Mouse (Mus musculus): Measurements from ENCODE around the gene Polr2l. TPM values are rescaled to one million over a fixed set of nuclear protein-coding genes. Genes with fewer than 3 reads are reported as not detected.
A peak's percentile ranks its signal among the peaks of the same experiment; 100 is the strongest.

Gene Polr2l
- polyA plus RNA-seq, 2 experiments = 32.1 to 61.0 TPM

- Histone ChIP-seq H3K27ac (replicated peaks; ENCODE audit: low read depth, low read length) (peak overlapping the region; percentile 92), H3K4me1 (ENCODE audit: control insufficient read depth, insufficient read depth, low read length) (peaks cover 49% of the 10 kb centered on the region)
- 21% methylated on average over 7 of the region's 7 CpGs for WGBS
Observed at GRCm38 (mm10) chr7:141476981-141477370, 2.0 kb upstream of the Polr2l start.

GRCm38 (mm10) chr7:141476226-141476980, 1.5 kb upstream of the Polr2l start:
- H3K9ac ChIP-seq (ENCODE audit: low read depth, low read length, severe bottlenecking) = peak overlapping the region; percentile 96
- peak overlapping the region; percentile 59 for H3K4me3 ChIP-seq (replicated peaks; ENCODE audit: low read length)
- H3K36me3 ChIP-seq (ENCODE audit: control insufficient read depth, insufficient read depth, low read length) = peaks cover 14% of the 10 kb centered on the region
- peak overlapping the region; percentile 92 for H3K27ac ChIP-seq (replicated peaks; ENCODE audit: low read depth, low read length)
- WGBS = under 1% methylated on average over 17 of the region's 17 CpGs
- no peaks in the 10 kb centered on the region for H3K27me3 ChIP-seq (ENCODE audit: control insufficient read depth, insufficient read depth, low read length)
- peak overlapping the region; percentile 91 for H3K4me2 ChIP-seq (replicated peaks; ENCODE audit: low read depth, low read length, severe bottlenecking)
- peak; percentile 53 for ATAC-seq (ENCODE audit: low FRiP score, low read depth)
- no peaks in the 10 kb centered on the region for H3K9me3 ChIP-seq (ENCODE audit: control insufficient read depth, low read length)
- TF ChIP-seq POLR2A (IDR thresholded peaks at IDR 0.05; ENCODE audit: borderline replicate concordance, extremely low read depth, insufficient read depth, insufficient read length) = no peak
- H3K4me1 ChIP-seq (ENCODE audit: control insufficient read depth, insufficient read depth, low read length) = peaks cover 44% of the 10 kb centered on the region
- DNase-seq (ENCODE audit: low spot score) = peak; percentile 68

More at GRCm38 (mm10) chr7:141476981-141477370, 2.0 kb upstream of the Polr2l start:
- DNase-seq (ENCODE audit: low spot score) (no peak), ATAC-seq (ENCODE audit: low FRiP score, low read depth) (no peak)
- H3K4me3 ChIP-seq (replicated peaks; ENCODE audit: low read length) = peak overlapping the region; percentile 59
- no peaks in the 10 kb centered on the region for H3K27me3 ChIP-seq (ENCODE audit: control insufficient read depth, insufficient read depth, low read length)
- peaks cover 10% of the 10 kb centered on the region for H3K36me3 ChIP-seq (ENCODE audit: control insufficient read depth, insufficient read depth, low read length)
- peak overlapping the region; percentile 96 for H3K9ac ChIP-seq (ENCODE audit: low read depth, low read length, severe bottlenecking)
- TF ChIP-seq POLR2A (IDR thresholded peaks at IDR 0.05; ENCODE audit: borderline replicate concordance, extremely low read depth, insufficient read depth, insufficient read length) = no peak
- peak overlapping the region; percentile 91 for H3K4me2 ChIP-seq (replicated peaks; ENCODE audit: low read depth, low read length, severe bottlenecking)
- no peaks in the 10 kb centered on the region for H3K9me3 ChIP-seq (ENCODE audit: control insufficient read depth, low read length)

GRCm38 (mm10) chr7:141475805-141476158, 850 bp upstream of the Polr2l start:
- Histone ChIP-seq H3K9ac (ENCODE audit: low read depth, low read length, severe bottlenecking) (peak overlapping the region; percentile 96), H3K27ac (replicated peaks; ENCODE audit: low read depth, low read length) (peak overlapping the region; percentile 92), H3K27me3 (ENCODE audit: control insufficient read depth, insufficient read depth, low read length) (no peaks in the 10 kb centered on the region), H3K9me3 (ENCODE audit: control insufficient read depth, low read length) (no peaks in the 10 kb centered on the region), H3K36me3 (ENCODE audit: control insufficient read depth, insufficient read depth, low read length) (peaks cover 20% of the 10 kb centered on the region), H3K4me2 (replicated peaks; ENCODE audit: low read depth, low read length, severe bottlenecking) (peak overlapping the region; percentile 91), H3K4me1 (ENCODE audit: control insufficient read depth, insufficient read depth, low read length) (peaks cover 38% of the 10 kb centered on the region), H3K4me3 (replicated peaks; ENCODE audit: low read length) (peak overlapping the region; percentile 59)
- TF ChIP-seq POLR2A (IDR thresholded peaks at IDR 0.05; ENCODE audit: borderline replicate concordance, extremely low read depth, insufficient read depth, insufficient read length) = no peak
- DNase-seq (ENCODE audit: low spot score) (no peak), ATAC-seq (ENCODE audit: low FRiP score, low read depth) (no peak)
- WGBS = 3% methylated on average over 10 of the region's 12 CpGs

- DNase-seq (ENCODE audit: low spot score) = no peak
- no peak for TF ChIP-seq POLR2A (IDR thresholded peaks at IDR 0.05; ENCODE audit: borderline replicate concordance, extremely low read depth, insufficient read depth, insufficient read length)
- Histone ChIP-seq H3K4me2 (replicated peaks; ENCODE audit: low read depth, low read length, severe bottlenecking) (peak overlapping the region; percentile 91), H3K4me3 (replicated peaks; ENCODE audit: low read length) (peak overlapping the region; percentile 59), H3K9ac (ENCODE audit: low read depth, low read length, severe bottlenecking) (peak overlapping the region; percentile 96), H3K36me3 (ENCODE audit: control insufficient read depth, insufficient read depth, low read length) (peaks cover 36% of the 10 kb centered on the region), H3K9me3 (ENCODE audit: control insufficient read depth, low read length) (no peaks in the 10 kb centered on the region), H3K27me3 (ENCODE audit: control insufficient read depth, insufficient read depth, low read length) (no peaks in the 10 kb centered on the region), H3K4me1 (ENCODE audit: control insufficient read depth, insufficient read depth, low read length) (peaks cover 41% of the 10 kb centered on the region), H3K27ac (replicated peaks; ENCODE audit: low read depth, low read length) (no peak overlapping the region)
- no peak for ATAC-seq (ENCODE audit: low FRiP score, low read depth)
- WGBS = 4% methylated on average over 5 of the region's 5 CpGs
Observed at GRCm38 (mm10) chr7:141474160-141474559, 772 bp downstream of the Polr2l start.

- no peak overlapping the region for H3K27ac ChIP-seq (replicated peaks; ENCODE audit: low read depth, low read length)
- peaks cover 51% of the 10 kb centered on the region for H3K4me1 ChIP-seq (ENCODE audit: control insufficient read depth, insufficient read depth, low read length)
- no peak for TF ChIP-seq POLR2A (IDR thresholded peaks at IDR 0.05; ENCODE audit: borderline replicate concordance, extremely low read depth, insufficient read depth, insufficient read length)
- H3K4me3 ChIP-seq (replicated peaks; ENCODE audit: low read length) = no peak overlapping the region
- WGBS = 87% methylated on average over 6 of the region's 6 CpGs
- DNase-seq (ENCODE audit: low spot score) (no peak), ATAC-seq (ENCODE audit: low FRiP score, low read depth) (no peak)
- H3K27me3 ChIP-seq (ENCODE audit: control insufficient read depth, insufficient read depth, low read length) = no peaks in the 10 kb centered on the region
- no peaks in the 10 kb centered on the region for H3K9me3 ChIP-seq (ENCODE audit: control insufficient read depth, low read length)
- H3K9ac ChIP-seq (ENCODE audit: low read depth, low read length, severe bottlenecking) = no peak overlapping the region
- peaks cover 38% of the 10 kb centered on the region for H3K36me3 ChIP-seq (ENCODE audit: control insufficient read depth, insufficient read depth, low read length)
- no peak overlapping the region for H3K4me2 ChIP-seq (replicated peaks; ENCODE audit: low read depth, low read length, severe bottlenecking)
Observed at GRCm38 (mm10) chr7:141472763-141473162, 2.2 kb downstream of the Polr2l start.
